Mouse (Mus musculus): ENCODE data around the gene Entpd7. TPM values are rescaled to one million over a fixed set of nuclear protein-coding genes. Genes with fewer than 3 reads are reported as not detected.

Gene Entpd7
- 4.8 and 5.2 TPM in 2 replicates for total RNA-seq (2017)

DNA sequence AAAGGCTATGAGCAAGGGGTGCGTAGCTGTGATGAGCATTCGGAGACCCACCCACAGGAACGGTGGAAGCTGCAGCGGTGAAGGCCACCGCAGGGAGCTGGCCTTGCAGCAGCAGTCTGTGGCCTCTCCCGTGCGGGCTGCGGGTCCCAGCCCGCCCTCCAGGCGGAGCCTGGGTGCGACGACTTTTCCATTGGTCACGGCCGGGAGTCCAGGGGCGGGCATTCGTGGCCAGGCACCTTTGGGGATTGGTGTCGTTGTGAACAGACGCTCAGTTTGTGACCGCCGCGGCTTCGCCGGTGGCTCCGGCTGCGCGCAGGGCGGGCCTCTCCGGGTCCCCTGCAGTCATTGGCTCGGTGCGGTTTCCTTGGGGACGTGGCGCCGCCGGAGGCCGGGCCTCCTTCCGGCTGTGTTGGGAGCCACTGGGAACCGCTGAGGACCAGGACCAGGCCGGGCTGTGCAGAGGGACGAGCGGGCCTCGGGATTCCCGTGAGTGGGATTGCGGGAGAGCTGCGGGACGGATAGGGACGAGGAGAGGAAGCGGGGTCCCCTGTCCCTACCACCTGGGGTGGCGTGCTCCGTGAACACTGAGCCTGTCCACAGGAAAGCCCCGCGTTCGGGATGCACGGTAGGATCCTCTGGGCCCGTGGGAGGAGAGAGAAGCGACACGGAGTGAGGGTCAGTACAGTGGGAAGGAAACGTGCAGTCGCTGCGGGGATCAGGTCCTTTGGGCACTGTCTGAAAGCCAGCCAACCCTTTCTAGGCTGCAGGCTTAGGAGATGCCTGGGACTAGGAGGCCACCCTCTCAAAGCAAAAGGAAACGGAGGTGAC, at the start of gene Entpd7:
Gene Entpd7, plus strand, starts transcription at position 254 of the 828 bp plus-strand sequence.
- ATAC-seq (replicated peaks; ENCODE audit: low read depth, poor library complexity, severe bottlenecking), result peak; percentile 98

- ATAC-seq (replicated peaks; ENCODE audit: low read depth, poor library complexity, severe bottlenecking), result no peak
These were observed 47.6 kb upstream of the Entpd7 start for GRCm38 (mm10) chr19:43641833-43642232.

DNA sequence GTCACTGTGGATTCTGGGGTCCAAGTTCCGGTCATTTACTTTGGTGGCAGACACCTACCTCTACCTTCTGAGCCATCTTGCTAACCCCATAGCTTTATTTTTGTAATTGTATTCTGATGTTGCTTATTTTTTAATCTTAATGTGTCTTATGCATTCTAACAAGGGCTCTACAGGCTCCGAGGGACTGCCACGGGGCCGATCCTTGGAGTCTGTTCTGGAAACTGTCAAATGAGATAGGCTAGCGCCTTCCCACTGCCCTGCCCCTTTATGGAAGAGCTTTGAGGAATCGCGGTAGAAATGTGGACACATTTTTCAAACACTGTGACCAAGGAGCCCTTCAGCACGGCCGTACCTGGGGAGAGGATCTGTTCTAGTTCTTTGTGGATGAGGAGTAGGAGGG, 46.6 kb upstream of the Entpd7 start:
- no peak for ATAC-seq (replicated peaks; ENCODE audit: low read depth, poor library complexity, severe bottlenecking)

GRCm38 (mm10) chr19:43645508-43645907, 44.0 kb upstream of the Entpd7 start:
- peak; percentile 62 for ATAC-seq (replicated peaks; ENCODE audit: low read depth, poor library complexity, severe bottlenecking)

DNA sequence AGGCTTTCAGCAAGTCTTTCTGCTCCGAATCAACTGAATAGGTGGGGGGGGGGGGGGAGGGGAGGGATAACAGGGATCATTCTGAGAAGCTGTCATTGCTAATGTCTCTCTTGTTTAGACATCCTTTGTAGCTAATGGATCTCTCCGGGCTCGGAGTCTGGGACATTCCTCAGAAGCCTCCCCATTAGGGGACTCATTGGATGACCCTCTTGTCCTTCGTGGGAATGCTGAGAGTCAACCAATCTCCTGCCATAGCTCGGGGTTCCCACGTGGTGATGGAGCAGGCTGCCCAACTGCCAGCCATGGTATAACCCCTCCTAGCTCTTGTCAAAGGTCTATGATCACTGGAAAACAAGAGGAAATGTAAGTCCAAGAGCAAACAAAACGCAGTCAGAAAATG, 42.6 kb upstream of the Entpd7 start:
- no peak for ATAC-seq (replicated peaks; ENCODE audit: low read depth, poor library complexity, severe bottlenecking)

GRCm38 (mm10) chr19:43647261-43647660, 42.2 kb upstream of the Entpd7 start:
- ATAC-seq (replicated peaks; ENCODE audit: low read depth, poor library complexity, severe bottlenecking), result no peak

- peak; percentile 85 for ATAC-seq (replicated peaks; ENCODE audit: low read depth, poor library complexity, severe bottlenecking)
These were observed 41.1 kb upstream of the Entpd7 start for GRCm38 (mm10) chr19:43648343-43648742.

DNA sequence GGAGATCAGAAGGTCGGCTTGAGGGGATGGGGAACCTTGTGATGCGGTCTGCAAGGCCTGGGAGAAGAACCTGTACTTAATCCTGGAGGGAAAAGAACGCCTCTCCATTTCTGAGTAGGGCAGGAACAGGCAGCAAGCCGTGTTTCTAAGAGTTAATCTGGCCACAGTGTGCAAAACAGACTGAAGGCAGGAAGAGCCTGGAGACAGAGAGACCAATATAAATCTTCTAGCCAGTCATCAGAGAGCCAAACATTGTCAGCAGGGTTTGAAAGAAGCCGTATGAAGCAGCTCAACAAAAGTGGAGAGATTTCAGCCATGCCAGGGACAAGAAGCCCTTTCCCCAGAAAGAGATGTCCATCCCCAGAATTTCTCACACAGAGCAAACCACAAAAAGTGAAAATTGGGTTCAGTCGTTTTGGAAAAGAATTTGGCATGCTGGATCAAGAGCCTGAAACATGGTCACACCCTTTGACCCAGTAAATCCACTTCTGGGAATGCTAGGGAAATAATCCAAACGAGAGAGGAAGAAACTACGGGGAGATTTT, 38.2 kb upstream of the Entpd7 start:
- ATAC-seq (replicated peaks; ENCODE audit: low read depth, poor library complexity, severe bottlenecking), result no peak

- ATAC-seq (replicated peaks; ENCODE audit: low read depth, poor library complexity, severe bottlenecking), result peak; percentile 82
These were observed 33.6 kb upstream of the Entpd7 start for GRCm38 (mm10) chr19:43655735-43656492.

GRCm38 (mm10) chr19:43659632-43660031, 29.8 kb upstream of the Entpd7 start:
- ATAC-seq (replicated peaks; ENCODE audit: low read depth, poor library complexity, severe bottlenecking), result peak; percentile 30; the same call in 1 of the 2 replicates

DNA sequence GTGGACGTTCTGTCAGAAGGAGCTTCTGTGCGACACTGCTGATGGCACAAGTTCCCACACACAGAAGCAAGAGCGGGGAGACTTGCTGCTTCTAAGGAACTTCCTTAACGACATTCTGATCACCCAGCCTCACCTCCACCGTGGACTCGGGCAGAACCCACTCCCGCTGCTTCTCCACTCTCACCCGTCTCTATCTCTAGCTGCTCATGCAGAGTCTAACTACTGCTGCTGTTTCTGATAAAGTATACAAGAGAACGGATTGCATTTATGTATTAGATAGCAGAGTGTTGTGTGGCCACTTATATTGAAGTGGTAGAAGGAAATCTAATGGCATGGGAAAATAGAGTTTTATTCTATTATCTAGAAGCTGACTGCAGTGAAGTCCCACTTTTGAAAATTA, 28.7 kb upstream of the Entpd7 start:
- ATAC-seq (replicated peaks; ENCODE audit: low read depth, poor library complexity, severe bottlenecking), result no peak

DNA sequence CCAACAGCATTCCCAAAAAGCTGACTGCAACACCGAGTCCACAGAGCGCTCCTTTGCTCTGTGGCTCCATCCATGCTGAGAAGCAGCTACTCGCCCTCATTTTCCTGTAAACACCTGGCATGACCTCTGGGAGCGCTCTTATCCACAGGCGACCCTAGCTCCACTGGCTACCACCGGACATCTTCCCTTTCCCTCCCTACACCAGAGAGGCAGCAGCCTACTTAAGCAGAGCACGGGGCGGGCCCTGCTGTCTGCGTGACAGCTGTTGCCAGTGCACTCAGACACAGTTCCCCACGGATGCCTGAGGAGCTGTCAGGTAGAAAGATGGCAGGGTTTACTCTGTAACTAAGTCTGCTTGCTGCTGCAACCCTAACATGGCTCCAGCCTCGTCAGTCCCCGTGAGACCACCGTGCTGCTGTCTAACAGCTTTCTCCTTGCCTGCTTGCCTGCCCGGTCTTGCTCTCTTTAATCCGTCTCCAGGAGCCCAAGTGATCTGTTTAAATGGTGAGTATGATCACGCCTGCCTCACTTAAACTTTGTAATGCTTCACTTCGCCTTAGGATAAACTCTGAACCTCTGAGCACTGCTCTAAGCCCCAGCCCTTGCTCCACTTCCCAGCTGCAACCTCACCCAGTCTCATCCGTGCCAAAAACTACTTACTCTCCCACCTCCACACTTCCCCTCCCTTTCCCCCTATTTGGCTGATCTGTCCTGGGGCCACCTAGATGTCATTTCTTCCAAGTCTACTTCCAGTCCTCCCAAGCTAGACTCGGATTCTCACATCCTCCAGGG, 27.1 kb upstream of the Entpd7 start:
- no peak for ATAC-seq (replicated peaks; ENCODE audit: low read depth, poor library complexity, severe bottlenecking)

DNA sequence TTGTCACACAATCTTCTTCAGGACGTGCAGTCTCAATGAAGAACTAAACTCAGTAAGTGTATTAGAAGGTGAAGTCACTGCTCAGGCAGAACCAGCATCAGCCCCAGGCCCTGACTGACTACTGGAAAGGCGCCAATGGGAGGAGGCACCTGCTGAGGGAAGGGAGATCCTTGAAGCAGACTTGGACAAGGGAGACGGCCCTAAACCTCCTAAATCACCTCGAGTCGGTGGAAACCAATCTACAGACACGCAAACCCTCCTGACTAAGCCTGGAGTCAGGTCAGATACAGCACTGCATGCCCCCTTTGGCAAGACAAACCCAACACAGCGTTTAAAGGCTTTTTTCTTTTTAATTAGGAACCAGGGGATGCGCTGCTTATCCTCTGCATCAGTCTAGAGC, 26.0 kb upstream of the Entpd7 start:
- no peak for ATAC-seq (replicated peaks; ENCODE audit: low read depth, poor library complexity, severe bottlenecking)

GRCm38 (mm10) chr19:43665441-43666048, 23.9 kb upstream of the Entpd7 start:
- ATAC-seq (replicated peaks; ENCODE audit: low read depth, poor library complexity, severe bottlenecking), result no peak

DNA sequence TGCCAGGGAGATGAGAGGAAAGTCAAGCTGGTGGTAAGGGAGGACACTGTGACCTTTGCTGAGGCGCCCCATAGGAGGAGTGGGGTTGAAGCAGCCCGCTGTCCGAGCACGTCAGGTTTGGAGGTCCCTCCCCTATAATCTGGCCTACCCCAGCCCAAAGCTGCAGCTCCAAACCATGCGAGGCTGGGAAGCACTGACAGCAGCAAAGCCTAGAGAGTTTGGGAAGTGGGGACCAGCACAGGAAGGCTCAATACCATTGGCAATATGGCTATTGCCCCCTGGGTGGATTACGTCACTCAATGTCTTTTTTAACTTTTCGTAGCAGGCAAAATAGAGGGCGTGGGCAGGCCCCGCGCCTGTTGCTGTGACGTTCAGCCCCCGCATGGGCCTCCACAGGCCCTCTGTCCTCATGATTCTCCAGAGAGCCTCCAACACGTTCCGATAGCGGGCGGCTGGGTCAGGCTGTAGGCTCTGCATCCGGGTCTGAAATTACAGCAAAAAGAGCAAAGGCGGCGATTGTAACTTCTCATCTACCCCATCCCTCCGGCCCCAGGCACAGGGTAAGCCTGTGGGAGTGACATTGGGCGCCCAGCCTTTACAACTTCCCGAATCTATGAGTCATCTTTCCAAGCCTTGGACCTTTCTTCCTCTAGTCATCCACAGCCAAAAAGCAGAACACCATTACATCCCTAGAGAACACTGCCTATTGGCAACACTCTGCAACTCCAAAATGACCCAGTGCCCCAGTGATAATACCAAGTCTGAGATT, 22.6 kb upstream of the Entpd7 start:
- ATAC-seq (replicated peaks; ENCODE audit: low read depth, poor library complexity, severe bottlenecking), result 0 out of 2 replicates have a peak, but pooled peaks have one; percentile 31

- ATAC-seq (replicated peaks; ENCODE audit: low read depth, poor library complexity, severe bottlenecking), result 0 out of 2 replicates have a peak, but pooled peaks have one; percentile 12
These were observed 22.1 kb upstream of the Entpd7 start for GRCm38 (mm10) chr19:43667430-43667809.

GRCm38 (mm10) chr19:43669136-43669759, 20.2 kb upstream of the Entpd7 start:
- ATAC-seq (replicated peaks; ENCODE audit: low read depth, poor library complexity, severe bottlenecking), result no peak

DNA sequence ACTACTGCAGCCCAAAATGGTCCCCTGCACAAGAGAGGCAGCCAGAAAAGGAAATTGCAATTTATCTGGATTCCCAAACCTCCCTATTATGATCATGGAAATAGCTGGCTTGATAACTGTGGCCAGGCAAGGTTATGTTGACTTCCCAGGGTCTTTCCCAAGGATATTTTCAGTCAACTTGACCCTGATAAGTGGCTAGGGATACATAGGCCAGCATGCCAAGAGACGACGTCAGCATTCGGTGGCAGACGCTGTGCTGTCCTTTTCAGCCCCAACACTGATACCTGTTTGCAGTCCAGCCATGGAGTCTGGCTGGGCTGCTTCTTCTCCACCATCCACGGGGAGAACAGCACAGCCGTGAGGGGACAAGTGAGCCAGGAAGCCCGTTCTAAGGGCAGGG, 18.4 kb upstream of the Entpd7 start:
- ATAC-seq (replicated peaks; ENCODE audit: low read depth, poor library complexity, severe bottlenecking), result no peak

Data from common myeloid progenitor, adult 5-6 weeks (primary cell).